Mouse (Mus musculus): ENCODE measurements around the gene Gps2.

Gene Gps2

GRCm38 (mm10) chr11:69913554-69914371 is at the start of gene Gps2:
Gps2 (plus strand) TSS chr11:69913888.
- DNase-seq (ENCODE audit: low spot score) = peak; percentile 97

- DNase-seq (ENCODE audit: low spot score) = no peak
Measured at GRCm38 (mm10) chr11:69864138-69864860, 49.4 kb upstream of the Gps2 start.

DNA sequence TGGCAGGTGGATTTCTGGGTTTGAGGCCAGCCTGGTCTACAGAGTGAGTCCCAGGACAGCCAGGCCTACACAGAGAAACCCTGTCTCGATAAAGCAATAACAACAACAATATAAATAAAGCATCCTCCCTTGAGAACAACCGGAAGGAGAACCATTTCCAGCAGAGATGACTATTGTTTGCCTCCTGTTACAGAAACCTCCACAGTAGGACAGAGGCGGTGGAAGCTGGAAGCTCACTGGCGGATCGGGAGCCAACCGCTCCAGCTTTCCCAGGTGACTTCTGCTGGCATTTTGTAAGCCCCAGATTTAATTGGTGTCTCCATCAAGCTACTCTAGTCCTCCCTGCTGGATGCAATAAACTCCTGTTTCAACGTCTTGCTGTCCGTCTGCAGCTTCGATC is 48.1 kb upstream of the Gps2 start:
- no peak for DNase-seq (ENCODE audit: low spot score)

DNA sequence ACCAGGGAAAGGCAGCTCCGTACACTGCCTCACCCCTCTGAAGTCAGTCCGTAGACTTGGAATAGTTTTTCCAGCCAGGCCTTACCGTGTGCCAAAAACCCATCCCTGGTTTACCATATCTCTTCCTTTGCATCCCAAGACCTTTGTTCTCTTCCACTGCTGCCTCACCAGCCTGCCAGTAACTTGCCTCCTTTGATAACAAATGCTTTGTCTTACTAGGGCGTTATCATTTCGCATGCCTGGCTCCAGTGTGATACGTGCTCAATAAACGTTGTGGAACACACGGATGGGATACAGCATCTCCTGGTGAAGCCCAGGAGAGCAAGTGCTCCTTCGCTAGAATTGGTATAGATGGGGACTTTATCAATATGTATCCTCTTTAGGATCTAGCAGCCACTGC is 46.4 kb upstream of the Gps2 start:
- no peak for DNase-seq (ENCODE audit: low spot score)

- no peak for DNase-seq (ENCODE audit: low spot score)
Measured at GRCm38 (mm10) chr11:69870289-69871069, 43.2 kb upstream of the Gps2 start.

DNA sequence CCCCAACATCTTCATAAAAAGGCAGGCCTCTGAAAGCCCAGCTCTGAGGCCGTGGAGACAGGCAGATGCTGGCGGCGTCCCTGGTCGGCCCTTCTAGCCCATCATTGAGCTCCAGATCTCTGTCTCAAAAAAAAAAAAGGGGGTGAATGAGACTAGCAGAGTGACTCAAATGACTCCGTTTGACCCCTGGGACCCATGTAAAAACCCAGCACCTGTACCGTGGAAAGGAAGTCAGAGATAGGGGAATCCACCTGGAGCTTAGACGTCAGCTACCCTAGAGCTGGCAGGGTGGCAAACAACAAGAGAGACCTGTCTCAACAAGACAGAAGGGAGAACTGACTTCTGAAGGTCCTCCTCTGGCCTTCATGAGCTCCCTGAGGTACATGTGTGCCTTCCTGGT is 41.9 kb upstream of the Gps2 start:
- no peak for DNase-seq (ENCODE audit: low spot score)

GRCm38 (mm10) chr11:69872451-69872850 is 41.2 kb upstream of the Gps2 start:
- DNase-seq (ENCODE audit: low spot score) = no peak

DNA sequence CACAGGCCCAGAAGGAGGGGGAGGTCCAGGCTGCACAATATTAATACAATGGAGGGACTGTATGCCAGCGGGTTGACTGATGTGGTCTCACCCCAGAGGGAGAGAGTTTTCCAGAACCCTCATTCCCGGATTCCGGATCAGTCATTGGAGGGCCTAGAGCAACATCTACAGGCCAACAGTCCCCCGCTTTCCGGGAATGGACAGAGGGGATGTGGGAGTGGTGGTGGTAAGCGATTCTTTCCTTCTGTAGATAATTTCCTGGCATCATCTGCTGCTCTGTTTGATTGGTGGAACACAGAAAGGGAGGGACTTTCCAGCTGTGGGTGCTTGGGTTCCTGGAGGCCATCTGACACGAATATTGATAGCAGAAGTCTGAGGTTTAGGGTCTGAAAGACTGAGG is 37.5 kb upstream of the Gps2 start:
- DNase-seq (ENCODE audit: low spot score) = no peak

DNA sequence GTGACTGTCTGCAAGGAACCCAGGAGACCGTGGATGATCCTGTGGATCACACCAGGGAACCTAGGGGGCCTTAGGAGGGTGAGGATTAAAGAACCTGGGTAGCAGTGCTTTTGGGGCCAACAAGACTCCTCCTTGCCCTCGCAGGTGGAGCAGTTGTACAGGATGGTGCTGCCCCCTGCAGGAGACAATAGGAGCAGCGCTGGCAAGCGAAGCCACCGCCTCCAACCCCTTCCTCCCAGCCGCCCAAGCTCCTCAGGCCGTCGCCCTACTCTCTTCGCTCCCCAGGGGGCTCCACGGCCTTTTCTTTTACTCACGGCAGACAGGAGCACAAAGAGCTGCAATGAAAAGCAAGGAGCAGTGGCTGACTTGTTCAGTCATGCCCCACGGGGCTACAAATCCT is 36.8 kb upstream of the Gps2 start:
- peak; percentile 80 for DNase-seq (ENCODE audit: low spot score)

GRCm38 (mm10) chr11:69877878-69878277 is 35.8 kb upstream of the Gps2 start, which contains the start of gene Tmem95:
Tmem95 (minus strand) TSS chr11:69878018.
- DNase-seq (ENCODE audit: low spot score) = no peak

GRCm38 (mm10) chr11:69878399-69878798 is 35.3 kb upstream of the Gps2 start:
- no peak for DNase-seq (ENCODE audit: low spot score)

- DNase-seq (ENCODE audit: low spot score) = no peak
Measured at GRCm38 (mm10) chr11:69878952-69879351, 34.7 kb upstream of the Gps2 start.

DNA sequence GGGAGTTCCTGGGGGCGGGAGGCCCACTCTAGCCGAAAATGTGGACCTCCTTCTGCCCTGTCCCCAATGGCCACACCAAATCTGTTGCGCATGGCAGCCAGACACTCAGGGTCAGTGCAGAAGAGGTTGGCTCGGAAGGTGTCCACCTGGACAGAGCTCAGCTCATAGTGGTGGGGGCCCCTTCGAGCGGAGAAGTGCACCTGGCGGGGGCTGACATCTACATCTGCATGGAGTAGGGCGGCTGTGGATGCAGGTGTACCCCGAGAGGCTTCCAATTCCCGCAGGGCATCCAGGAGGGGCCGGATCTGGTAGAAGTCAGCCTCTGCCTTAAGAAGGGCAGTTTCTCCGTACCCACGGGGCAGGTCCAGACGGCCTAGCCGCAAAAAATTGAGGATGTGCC is 34.0 kb upstream of the Gps2 start:
- no peak for DNase-seq (ENCODE audit: low spot score)

- no peak for DNase-seq (ENCODE audit: low spot score)
Measured at GRCm38 (mm10) chr11:69880506-69880852, 33.2 kb upstream of the Gps2 start.

- peak; percentile 76 for DNase-seq (ENCODE audit: low spot score)
Measured at GRCm38 (mm10) chr11:69880853-69881603, 32.7 kb upstream of the Gps2 start, which contains the start of gene Kctd11. Kctd11 (minus strand) TSS chr11:69881406.

DNA sequence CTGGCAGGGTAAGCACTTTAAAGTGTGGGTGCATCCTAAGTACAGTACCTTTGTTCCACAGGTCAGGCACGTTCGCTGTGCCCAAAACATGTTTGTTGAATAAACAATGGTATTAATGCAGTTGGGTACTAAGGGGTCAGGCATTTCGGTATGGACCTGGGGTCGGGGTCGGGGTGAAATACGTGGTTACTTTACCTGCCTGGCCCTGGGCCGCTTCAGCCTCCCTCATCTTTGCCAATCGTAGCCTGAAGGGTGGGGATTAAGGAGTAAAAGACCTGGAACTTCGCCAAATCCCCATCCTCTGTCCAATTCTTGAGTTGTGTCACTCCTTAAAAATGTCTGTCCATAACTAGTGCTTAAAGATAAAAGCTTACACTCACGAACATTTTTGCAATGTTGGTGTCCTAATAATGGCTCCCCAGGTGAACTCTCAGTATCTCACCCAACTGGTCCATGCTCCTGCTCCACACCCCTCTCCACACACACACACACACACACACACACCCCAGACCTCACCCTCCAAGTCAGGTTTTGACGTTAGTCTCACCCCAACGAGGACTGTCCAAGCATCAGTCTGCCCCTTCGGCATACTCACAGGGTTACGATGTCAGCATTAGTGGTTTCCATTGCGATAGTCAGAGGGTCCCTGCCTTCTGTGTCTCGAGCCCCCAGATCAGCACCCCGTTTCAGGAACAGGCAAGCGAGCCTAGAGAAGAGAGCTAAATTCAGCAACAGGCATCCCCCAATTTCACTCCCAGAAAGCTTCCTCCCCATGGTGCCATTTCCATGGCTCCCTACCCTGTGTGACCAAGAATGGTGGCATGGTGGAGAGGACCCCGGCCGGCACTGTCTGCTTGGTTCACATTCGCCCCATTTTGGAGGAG is 31.7 kb upstream of the Gps2 start:
- DNase-seq (ENCODE audit: low spot score) = no peak

- DNase-seq (ENCODE audit: low spot score) = no peak
Measured at GRCm38 (mm10) chr11:69883066-69883465, 30.6 kb upstream of the Gps2 start.

- DNase-seq (ENCODE audit: low spot score) = no peak
Measured at GRCm38 (mm10) chr11:69883527-69884151, 30.0 kb upstream of the Gps2 start.

GRCm38 (mm10) chr11:69884240-69884639 is 29.4 kb upstream of the Gps2 start:
- no peak for DNase-seq (ENCODE audit: low spot score)

- DNase-seq (ENCODE audit: low spot score) = no peak
Measured at GRCm38 (mm10) chr11:69884663-69885062, 29.0 kb upstream of the Gps2 start.
